Mouse (Mus musculus) C2C12 (cell line): ENCODE data around the gene Snap47.

Source experiments
- CEBPB ChIP-seq: IDR thresholded peaks from one replicate; pipeline ENCODE4 v1.6.1; 2011; ENCODE audit warnings: low read depth, mild to moderate bottlenecking, control low read depth, moderate library complexity
- CTCF ChIP-seq: IDR thresholded peaks from one replicate; pipeline ENCODE4 v1.5.1; 2011; ENCODE audit not compliant: control insufficient read depth, insufficient read depth, insufficient read length
- MAX ChIP-seq: IDR thresholded peaks from one replicate; pipeline ENCODE4 v1.6.1; 2011; ENCODE audit warnings: mild to moderate bottlenecking, control low read depth
- MYOD1 ChIP-seq: IDR thresholded peaks from one replicate; pipeline ENCODE4 v1.6.1; 2011; ENCODE audit warnings: low read depth; ENCODE audit not compliant: control insufficient read depth, insufficient read length
- MYOG ChIP-seq: IDR thresholded peaks from one replicate; pipeline ENCODE4 v1.6.1; 2011; ENCODE audit not compliant: control insufficient read depth, insufficient read length; ENCODE audit errors: extremely low read depth
- USF1 ChIP-seq: IDR thresholded peaks from one replicate; pipeline ENCODE4 v1.6.1; 2011; ENCODE audit warnings: low read depth, mild to moderate bottlenecking, control low read depth, moderate library complexity

DNA sequence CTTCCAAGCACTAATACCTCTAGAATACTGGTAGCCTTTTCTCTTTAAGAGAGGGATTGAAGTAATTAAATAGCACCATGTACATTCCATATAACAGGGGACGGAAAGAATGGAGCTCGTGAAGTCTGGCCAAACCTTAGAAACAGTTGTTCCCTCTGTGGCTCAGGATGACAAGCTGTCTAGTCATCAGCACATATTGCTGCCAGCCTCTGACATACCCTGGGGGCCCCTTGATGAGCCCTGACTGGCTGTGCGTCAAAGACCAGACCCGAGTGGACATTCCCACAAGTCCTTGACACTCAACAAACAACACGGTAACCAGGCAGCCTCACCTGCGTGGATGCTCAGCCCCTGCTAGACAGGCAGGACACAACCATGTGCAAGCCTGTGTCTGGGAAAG is 38.9 kb downstream of the Snap47 start:
- no peak for TF ChIP-seq CTCF
- TF ChIP-seq CEBPB = no peak
- no peak for TF ChIP-seq MAX
- no peak for TF ChIP-seq USF1
- no peak for TF ChIP-seq MYOG
- peak; percentile 90 for TF ChIP-seq MYOD1
